Mouse (Mus musculus) kidney, embryonic 16.5 days (tissue): ENCODE results near the gene Slc8a1. TPM values are rescaled to one million over a fixed set of nuclear protein-coding genes. Genes with fewer than 3 reads are reported as not detected.

Experiments
- ATAC-seq: fragments of 200-750 bp; cut with Nextera tagmentation; 2 replicates; pipeline ENCODE4 v1.8.0; 2017; ENCODE audit warnings: moderate TSS enrichment; ENCODE audit not compliant: low FRiP score, low TSS enrichment
- H3K27ac ChIP-seq: fragments of 300-500 bp; sonication (generic); 2 replicates; pipeline ENCODE4 v1.5.1; 2014; ENCODE audit warnings: low read length
- H3K27me3 ChIP-seq: fragments of 300-500 bp; sonication (generic); 2 replicates; pipeline ENCODE4 v1.6.1; 2014; ENCODE audit warnings: low read length, control low read depth, mixed read lengths; ENCODE audit not compliant: insufficient read depth
- H3K36me3 ChIP-seq: fragments of 300-500 bp; sonication (generic); 2 replicates; pipeline ENCODE4 v1.6.1; 2014; ENCODE audit warnings: low read length, control low read depth, mixed read lengths; ENCODE audit not compliant: insufficient read depth
- H3K4me1 ChIP-seq: fragments of 300-500 bp; sonication (generic); 2 replicates; pipeline ENCODE4 v1.6.1; 2014; ENCODE audit warnings: low read length, control low read depth, mixed read lengths; ENCODE audit not compliant: insufficient read depth
- H3K4me2 ChIP-seq: fragments of 300-500 bp; sonication (generic); replicated peaks from 2 replicates; pipeline ENCODE4 v1.6.1; 2014; ENCODE audit warnings: low read depth, low read length
- H3K4me3 ChIP-seq: fragments of 300-500 bp; sonication (generic); 2 replicates; pipeline ENCODE4 v1.5.1; 2014; ENCODE audit warnings: mild to moderate bottlenecking, low read length
- H3K9ac ChIP-seq: fragments of 300-500 bp; sonication (generic); replicated peaks from 2 replicates; pipeline ENCODE4 v1.6.1; 2014; ENCODE audit warnings: low read length
- H3K9me3 ChIP-seq: fragments of 300-500 bp; sonication (generic); 2 replicates; pipeline ENCODE4 v1.6.1; 2016; ENCODE audit warnings: low read length, control low read depth
- WGBS: fragments of 180-500 bp; shearing (Covaris S2); extraction: QIAGEN DNeasy Blood & Tissue Kit; methylation state at CpG from one replicate; pipeline ENCODE4 v1.1.7; 2014; 5-methylcytosine and 5-hydroxymethylcytosine counted together
- polyA plus RNA-seq: library from polyadenylated mRNA; unstranded; fragments of >200 nt; fragmentation: Nextera tagmentation; extraction: Ambion mirVana; gene quantifications from 2 replicates; pipeline ENCODE4 v1.2.1, GENCODE M21; 2015

Slc8a1 gene
- polyA plus RNA-seq, 1 experiment from 2014 or later, result 12.8 TPM

- Histone ChIP-seq H3K4me2 (no peak overlapping the region), H3K4me3 (no peak overlapping the region), H3K27ac (no peak overlapping the region), H3K27me3 (no peaks in the 10 kb centered on the region), H3K9ac (no peak overlapping the region), H3K4me1 (0 out of 2 replicates have a peak, but pooled peaks cover 2% of the 10 kb centered on the region), H3K9me3 (no peaks in the 10 kb centered on the region), H3K36me3 (no peaks in the 10 kb centered on the region)
- no peak for ATAC-seq
- 65% methylated on average over 1 of the region's 1 CpGs for WGBS
Observed at GRCm38 (mm10) chr17:81657828-81658227, 80.3 kb downstream of the Slc8a1 start.

- Histone ChIP-seq H3K36me3 (no peaks in the 10 kb centered on the region), H3K27me3 (no peaks in the 10 kb centered on the region), H3K9ac (no peak overlapping the region), H3K4me1 (0 out of 2 replicates have a peak, but pooled peaks cover 3% of the 10 kb centered on the region), H3K4me3 (no peak overlapping the region), H3K27ac (no peak overlapping the region), H3K4me2 (no peak overlapping the region), H3K9me3 (no peaks in the 10 kb centered on the region)
- WGBS, result 81% methylated on average over 2 of the region's 2 CpGs
- no peak for ATAC-seq
Observed at GRCm38 (mm10) chr17:81654548-81654947, 83.6 kb downstream of the Slc8a1 start.

GRCm38 (mm10) chr17:81652958-81653357 lies 85.2 kb downstream of the Slc8a1 start:
- Histone ChIP-seq H3K9ac (no peak overlapping the region), H3K27me3 (no peaks in the 10 kb centered on the region), H3K27ac (no peak overlapping the region), H3K9me3 (no peaks in the 10 kb centered on the region), H3K4me1 (0 out of 2 replicates have a peak, but pooled peaks cover 3% of the 10 kb centered on the region), H3K4me2 (no peak overlapping the region), H3K4me3 (no peak overlapping the region), H3K36me3 (peaks cover 6% of the 10 kb centered on the region)
- no peak for ATAC-seq
- WGBS, result 60% methylated on average over 1 of the region's 1 CpGs

DNA sequence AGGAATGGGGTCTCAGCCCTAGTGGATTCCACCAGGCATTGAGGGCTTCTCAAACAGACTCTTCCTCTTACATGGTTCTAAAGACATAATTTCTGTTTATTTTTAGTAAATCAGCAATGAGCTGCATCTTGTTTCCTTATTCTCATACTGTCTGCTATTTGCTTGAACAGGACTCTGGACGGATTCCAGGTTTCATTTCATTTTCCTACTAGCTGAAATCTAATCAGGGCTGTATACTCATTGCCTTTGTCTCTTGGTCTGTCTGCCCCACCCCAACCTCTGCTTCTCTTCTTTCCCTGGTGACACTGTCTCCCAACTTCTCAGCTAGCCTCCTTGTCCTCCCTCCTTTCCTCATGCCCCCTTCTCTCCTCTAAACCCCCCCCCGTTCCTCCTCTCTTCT lies 101.4 kb downstream of the Slc8a1 start:
- ATAC-seq, result no peak
- Histone ChIP-seq H3K4me2 (no peak overlapping the region), H3K36me3 (peaks cover 4% of the 10 kb centered on the region; the same call in 1 of the 2 replicates), H3K27ac (no peak overlapping the region), H3K9me3 (no peaks in the 10 kb centered on the region), H3K4me3 (no peak overlapping the region), H3K9ac (no peak overlapping the region), H3K4me1 (no peaks in the 10 kb centered on the region), H3K27me3 (no peaks in the 10 kb centered on the region)
- WGBS, result 66% methylated on average over 2 of the region's 2 CpGs

GRCm38 (mm10) chr17:81630471-81630870 lies 107.7 kb downstream of the Slc8a1 start:
- Histone ChIP-seq H3K4me2 (no peak overlapping the region), H3K9ac (no peak overlapping the region), H3K27ac (no peak overlapping the region), H3K9me3 (no peaks in the 10 kb centered on the region), H3K36me3 (no peaks in the 10 kb centered on the region), H3K27me3 (no peaks in the 10 kb centered on the region), H3K4me3 (no peak overlapping the region), H3K4me1 (no peaks in the 10 kb centered on the region)
- WGBS, result 90% methylated on average over 2 of the region's 2 CpGs
- no peak for ATAC-seq

DNA sequence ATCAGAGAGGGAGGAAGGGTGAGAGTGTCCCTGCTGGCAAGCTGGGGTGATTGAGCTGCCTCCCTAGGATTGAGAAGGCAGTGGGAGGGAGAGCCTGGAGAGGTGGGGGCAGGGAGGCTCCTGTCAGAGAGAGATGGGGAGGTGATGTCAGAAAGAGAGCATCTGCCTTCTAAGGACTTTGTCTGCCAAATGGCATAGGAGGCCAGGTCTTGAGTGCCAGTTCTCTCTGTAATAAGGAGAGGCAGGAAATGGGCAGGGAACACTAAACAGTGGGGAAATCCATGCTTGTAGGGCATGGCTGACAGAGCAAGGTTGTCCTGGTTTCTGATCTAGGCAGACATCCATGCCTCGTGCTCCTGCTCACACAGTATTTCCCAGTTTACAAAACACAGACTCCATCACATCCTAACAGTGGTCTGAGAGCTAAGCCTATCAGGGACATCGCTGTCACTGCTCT lies 117.0 kb downstream of the Slc8a1 start:
- Histone ChIP-seq H3K4me1 (no peaks in the 10 kb centered on the region; the same call in 1 of the 2 replicates), H3K4me2 (no peak overlapping the region), H3K4me3 (no peak overlapping the region), H3K36me3 (no peaks in the 10 kb centered on the region), H3K27ac (no peak overlapping the region), H3K9me3 (no peaks in the 10 kb centered on the region), H3K9ac (no peak overlapping the region), H3K27me3 (no peaks in the 10 kb centered on the region)
- no peak for ATAC-seq
- 60% methylated on average over 2 of the region's 2 CpGs for WGBS

- Histone ChIP-seq H3K36me3 (no peaks in the 10 kb centered on the region), H3K4me3 (no peak overlapping the region), H3K27me3 (no peaks in the 10 kb centered on the region), H3K9ac (no peak overlapping the region), H3K9me3 (no peaks in the 10 kb centered on the region), H3K4me2 (no peak overlapping the region), H3K4me1 (no peaks in the 10 kb centered on the region; the same call in 1 of the 2 replicates), H3K27ac (0 out of 2 replicates have a peak overlapping the region, but pooled peaks have one; percentile 18)
- ATAC-seq, result no peak
- WGBS, result 72% methylated on average over 5 of the region's 5 CpGs
Observed at GRCm38 (mm10) chr17:81618461-81618860, 119.7 kb downstream of the Slc8a1 start.

GRCm38 (mm10) chr17:81616326-81616725 lies 121.9 kb downstream of the Slc8a1 start:
- WGBS, result 71% methylated on average over 4 of the region's 4 CpGs
- Histone ChIP-seq H3K9me3 (no peaks in the 10 kb centered on the region), H3K36me3 (no peaks in the 10 kb centered on the region), H3K4me3 (no peak overlapping the region), H3K4me1 (no peaks in the 10 kb centered on the region; the same call in 1 of the 2 replicates), H3K27ac (no peak overlapping the region), H3K4me2 (no peak overlapping the region), H3K27me3 (no peaks in the 10 kb centered on the region), H3K9ac (no peak overlapping the region)
- ATAC-seq, result no peak

GRCm38 (mm10) chr17:81615391-81615790 lies 122.8 kb downstream of the Slc8a1 start:
- no peaks in the 10 kb centered on the region for H3K4me1 ChIP-seq
- no peak overlapping the region for H3K27ac ChIP-seq
- H3K9ac ChIP-seq, result no peak overlapping the region
- no peak overlapping the region for H3K4me3 ChIP-seq
- no peaks in the 10 kb centered on the region for H3K36me3 ChIP-seq
- H3K9me3 ChIP-seq, result no peaks in the 10 kb centered on the region
- no peak for ATAC-seq
- H3K4me2 ChIP-seq, result no peak overlapping the region
- 92% methylated on average over 8 of the region's 8 CpGs for WGBS
- no peaks in the 10 kb centered on the region for H3K27me3 ChIP-seq

DNA sequence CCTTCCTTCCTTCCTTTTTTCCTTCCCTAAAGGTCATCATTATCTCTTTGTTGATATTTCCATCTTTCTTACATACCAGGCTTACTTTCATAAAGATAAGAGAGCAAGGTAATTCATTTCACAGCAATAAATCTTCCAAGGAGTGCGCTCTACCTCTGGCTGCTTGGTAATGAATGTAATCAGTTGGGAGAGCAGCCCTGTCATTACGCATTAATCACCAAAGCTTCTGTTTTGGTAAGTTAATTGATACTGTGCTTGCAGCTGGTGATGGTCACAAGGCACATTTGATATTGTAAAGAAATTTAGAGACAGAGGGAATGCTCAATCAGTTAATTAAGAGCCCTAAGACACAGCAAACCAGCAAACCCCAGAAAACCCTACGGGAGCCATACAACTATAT lies 130.7 kb downstream of the Slc8a1 start:
- no peaks in the 10 kb centered on the region for H3K36me3 ChIP-seq
- peaks cover 22% of the 10 kb centered on the region for H3K4me1 ChIP-seq
- ATAC-seq, result no peak
- no peak overlapping the region for H3K27ac ChIP-seq
- no peaks in the 10 kb centered on the region for H3K27me3 ChIP-seq
- WGBS, result 52% methylated on average over 3 of the region's 3 CpGs
- H3K4me3 ChIP-seq, result no peak overlapping the region
- H3K9ac ChIP-seq, result no peak overlapping the region
- H3K9me3 ChIP-seq, result no peaks in the 10 kb centered on the region
- H3K4me2 ChIP-seq, result no peak overlapping the region
